Mouse (Mus musculus) frontal cortex, postnatal 14 days (tissue): ENCODE data around the gene Gbx2.

Source experiments
- DNase-seq, 2 experiments: peaks; one replicate each; pipeline ENCODE4 v3.0.0; 2022; ENCODE audit warnings: low spot score in 2 of 2

The Gbx2 gene

GRCm38 (mm10) chr1:89935493-89936348 lies 4.7 kb upstream of the Gbx2 start:
- no peak for DNase-seq

- no peak for DNase-seq
Observed at GRCm38 (mm10) chr1:89934316-89935260, 3.6 kb upstream of the Gbx2 start.

GRCm38 (mm10) chr1:89933786-89934185 lies 2.8 kb upstream of the Gbx2 start:
- no peak for DNase-seq

GRCm38 (mm10) chr1:89933028-89933427 lies 2.0 kb upstream of the Gbx2 start:
- no peak for DNase-seq

GRCm38 (mm10) chr1:89932616-89933015 lies 1.6 kb upstream of the Gbx2 start:
- no peak for DNase-seq

DNA sequence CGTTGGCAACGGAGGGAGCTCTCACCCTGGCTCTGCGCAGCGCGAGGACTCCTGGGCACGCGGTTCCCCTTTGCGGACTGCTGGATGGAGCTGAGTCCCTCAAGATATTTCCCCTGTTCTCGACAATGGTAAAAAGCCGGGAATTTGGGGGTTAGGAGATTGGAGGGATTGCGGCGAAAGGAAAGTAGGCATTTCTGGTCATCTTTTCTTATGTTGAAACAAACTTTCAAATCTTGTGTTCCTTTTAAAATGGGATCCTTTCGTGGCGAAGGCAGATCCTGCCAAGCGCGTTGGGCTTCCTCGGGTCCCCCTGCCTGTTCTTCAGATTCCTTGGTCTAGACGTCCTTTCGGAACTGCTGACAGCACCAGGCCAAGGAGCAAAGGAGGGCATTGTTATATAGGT lies 1.0 kb upstream of the Gbx2 start:
- DNase-seq, result no peak

DNA sequence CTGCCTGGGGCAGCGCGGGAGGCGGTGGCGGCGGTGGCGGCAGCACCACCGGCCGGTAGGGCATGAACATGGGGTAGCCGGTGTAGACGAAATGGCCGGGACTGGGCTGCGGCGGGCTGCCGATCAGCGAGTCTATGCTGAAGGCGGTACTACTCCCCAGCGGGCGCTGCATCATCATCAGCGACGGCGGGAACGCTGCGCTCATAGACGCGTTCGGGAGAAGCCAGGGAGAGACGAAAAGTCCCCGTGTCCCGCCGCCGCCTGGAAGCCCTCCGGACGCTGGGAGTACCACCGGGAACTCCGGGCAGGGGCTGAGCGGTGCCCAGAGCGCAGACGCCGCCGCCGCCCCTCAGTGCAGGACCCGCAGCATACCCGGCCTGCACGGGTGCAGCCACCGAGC lies 428 bp downstream of the Gbx2 start:
- DNase-seq, result no peak

GRCm38 (mm10) chr1:89929721-89930505 lies 1.1 kb downstream of the Gbx2 start:
- DNase-seq, result no peak

DNA sequence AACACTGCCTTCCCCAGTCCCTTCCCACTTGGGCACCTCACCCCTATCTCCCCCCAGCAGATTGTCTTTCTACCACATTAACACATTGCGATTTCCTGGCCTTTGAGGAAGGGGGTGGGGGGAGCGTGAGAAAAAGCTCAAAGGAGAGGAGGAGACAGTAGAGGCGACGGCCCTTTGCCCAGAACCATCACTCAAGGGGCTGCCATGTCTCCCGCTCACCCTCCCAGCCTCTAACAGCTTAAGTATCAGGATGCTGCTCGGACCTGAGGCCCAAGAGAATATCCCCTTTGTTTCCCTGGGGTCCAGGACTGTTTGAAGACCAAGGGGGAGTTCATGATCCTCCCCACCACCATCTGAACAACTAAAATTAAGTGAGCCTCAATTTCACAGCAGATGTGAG lies 1.8 kb downstream of the Gbx2 start:
- no peak for DNase-seq

DNA sequence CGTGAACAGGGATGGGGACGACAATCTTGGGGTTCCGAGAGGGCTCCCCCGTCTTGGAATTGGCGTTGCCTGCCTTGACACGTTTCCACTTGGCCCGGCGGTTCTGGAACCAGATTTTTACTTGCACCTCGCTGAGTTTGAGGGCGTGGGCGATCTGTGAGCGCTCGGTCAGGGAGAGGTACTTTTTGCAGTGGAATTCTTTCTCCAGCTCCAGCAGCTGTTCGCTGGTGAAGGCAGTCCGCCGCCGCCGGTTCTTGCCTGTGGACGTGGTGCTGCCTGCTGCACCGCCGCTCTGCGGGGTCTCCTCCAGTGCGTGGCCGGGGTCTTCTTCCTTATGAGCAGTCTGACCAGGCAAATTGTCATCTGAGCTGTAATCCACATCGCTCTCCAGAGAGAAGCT lies 2.3 kb downstream of the Gbx2 start:
- DNase-seq, result no peak

DNA sequence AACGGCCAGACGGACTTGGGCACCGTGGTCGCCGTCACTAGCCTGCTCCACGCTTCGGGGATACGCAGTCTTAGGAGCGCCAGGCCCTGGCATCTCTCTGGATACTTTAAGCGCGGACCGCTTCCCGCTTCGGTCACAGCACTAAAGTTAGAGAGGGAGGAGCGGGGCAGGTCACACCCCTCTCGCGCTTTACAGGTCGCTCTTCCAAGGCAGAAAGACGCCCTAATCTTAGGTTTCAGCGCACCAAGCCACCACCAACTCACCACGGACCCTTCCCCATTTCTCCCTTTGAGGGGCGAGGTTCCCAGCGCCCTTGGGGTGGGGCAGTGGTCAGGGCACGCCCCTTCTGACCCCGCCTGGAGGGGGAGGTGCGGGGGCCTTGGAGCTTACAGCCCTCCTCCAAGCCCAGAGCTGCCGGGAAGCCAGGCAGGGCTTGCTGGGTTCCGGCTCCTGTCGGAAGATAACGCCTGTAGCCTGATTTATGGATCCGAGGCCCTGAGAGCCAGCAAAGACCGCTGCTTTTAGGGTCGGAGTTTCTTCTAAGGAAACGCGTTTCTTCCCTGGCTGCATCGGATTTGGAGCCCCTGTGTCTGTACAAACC lies 3.8 kb downstream of the Gbx2 start:
- no peak for DNase-seq

GRCm38 (mm10) chr1:89926583-89927060 lies 4.4 kb downstream of the Gbx2 start:
- DNase-seq, result no peak

DNA sequence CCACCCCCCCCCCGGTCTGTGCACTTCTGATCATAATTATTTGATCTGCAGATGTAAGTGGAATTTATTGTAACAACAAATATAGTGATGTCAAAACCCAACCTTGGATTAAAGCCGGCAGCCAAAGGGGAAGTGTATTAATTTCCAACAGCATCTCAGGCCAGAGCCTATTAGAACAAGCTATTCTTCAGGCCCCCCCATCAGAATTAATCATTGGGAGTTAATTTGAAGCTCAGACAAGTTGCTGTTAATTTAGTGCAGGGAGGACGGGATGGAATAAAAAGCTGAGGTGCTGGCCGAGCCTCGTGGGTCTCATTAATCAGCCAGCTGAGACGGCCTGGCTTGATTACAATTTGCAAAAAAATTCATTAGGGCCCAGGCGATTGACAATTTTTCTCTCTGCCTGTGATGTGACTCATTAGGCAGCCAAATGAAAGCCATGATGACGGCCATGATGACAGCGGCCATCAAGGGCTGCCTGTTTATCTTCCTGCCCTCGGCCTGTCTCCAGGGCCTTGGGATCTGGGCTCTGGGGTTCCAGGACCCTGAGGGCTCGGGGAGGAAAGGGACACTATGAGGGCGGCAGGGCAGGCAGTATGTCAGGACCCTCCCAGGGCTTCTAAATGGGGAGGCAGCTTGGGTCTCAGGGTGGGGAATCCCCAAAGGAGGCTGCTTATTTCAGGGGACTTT lies 5.3 kb downstream of the Gbx2 start:
- DNase-seq, result no peak

DNA sequence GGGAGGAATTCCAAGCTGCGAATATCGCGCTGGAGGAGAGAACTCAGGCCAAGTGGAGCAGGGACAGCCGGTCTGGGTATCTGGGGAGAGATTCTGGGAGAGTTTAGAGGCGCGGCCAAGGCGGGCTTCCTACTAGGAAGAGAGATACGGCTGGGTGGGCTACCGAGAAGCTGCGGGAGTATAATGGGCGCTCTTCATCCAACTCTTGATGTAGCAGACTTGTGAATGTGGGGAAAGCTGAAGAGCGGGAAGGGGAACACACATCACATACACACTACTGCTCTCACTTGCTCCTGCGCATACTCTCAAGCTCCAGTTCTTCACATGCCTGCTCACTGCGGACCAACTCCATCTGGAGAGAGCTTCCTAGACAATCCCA lies 7.3 kb downstream of the Gbx2 start:
- no peak for DNase-seq

- DNase-seq, result no peak
Observed at GRCm38 (mm10) chr1:89922883-89923641, 7.9 kb downstream of the Gbx2 start.

DNA sequence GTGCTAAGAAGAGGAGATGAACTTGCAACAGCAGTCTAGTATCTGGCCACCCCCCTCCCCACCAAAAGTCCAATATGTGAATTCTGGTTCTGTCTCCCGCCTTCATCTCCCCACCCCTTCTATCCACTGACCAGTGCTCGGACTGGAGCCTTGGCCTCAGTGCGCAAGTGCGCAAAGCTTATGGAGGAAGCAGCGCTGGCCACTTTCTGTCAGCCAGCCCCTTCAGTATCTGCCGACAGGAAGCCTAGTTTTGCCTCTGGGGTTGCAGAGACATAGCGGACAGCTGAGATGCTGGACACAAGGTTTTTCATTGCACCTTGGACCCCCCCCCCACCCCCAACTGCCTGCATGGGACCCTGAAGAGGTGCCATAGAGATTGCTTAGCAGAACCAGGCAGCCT lies 8.7 kb downstream of the Gbx2 start:
- DNase-seq, result no peak

DNA sequence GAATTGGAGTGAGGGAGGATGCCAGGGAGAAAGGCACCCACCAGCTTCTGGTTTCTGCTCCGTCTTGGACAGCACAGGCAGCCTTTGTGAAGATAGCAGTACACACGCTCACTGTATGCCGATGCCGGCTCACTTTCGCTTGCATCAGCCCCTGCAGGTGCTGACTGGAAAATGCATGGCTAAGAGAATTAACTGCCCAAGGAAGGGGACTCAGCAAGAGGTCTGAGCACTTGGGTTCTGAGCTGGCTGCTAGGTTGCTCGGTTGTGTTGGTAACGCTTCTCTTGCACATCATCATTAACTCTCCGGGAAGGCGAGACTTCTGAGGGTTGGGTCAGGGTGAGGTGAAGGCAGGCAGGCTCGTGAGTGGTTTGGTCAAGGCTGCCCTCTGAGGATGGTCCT lies 9.2 kb downstream of the Gbx2 start:
- DNase-seq, result no peak

DNA sequence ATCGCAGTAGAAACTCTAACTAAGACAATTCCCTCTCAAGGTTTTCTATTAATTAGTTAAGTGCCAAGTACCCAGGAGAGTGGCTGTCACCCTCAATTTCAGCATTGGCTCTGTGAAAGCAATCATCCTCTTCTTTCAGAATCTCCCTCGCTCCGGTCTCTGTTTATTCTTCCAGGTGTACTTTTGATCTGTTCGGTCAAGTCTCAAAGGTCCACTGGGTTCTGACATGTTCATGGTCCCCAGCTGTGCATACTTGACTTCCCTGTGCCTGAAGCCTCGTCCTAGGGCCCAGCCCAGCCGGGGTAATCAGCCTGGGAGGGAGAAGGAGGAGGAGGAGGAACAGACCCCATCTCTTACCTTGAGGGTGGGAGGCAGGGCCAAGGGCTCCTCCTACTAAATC lies 11.8 kb downstream of the Gbx2 start:
- DNase-seq, result no peak

- no peak for DNase-seq
Observed at GRCm38 (mm10) chr1:89918111-89918510, 12.9 kb downstream of the Gbx2 start.

GRCm38 (mm10) chr1:89913611-89914010 lies 17.4 kb downstream of the Gbx2 start:
- DNase-seq, result no peak
